Mouse (Mus musculus) forebrain, embryonic 14.5 days (tissue): ENCODE measurements around the gene Slc41a3. TPM values are rescaled to one million over a fixed set of nuclear protein-coding genes. Genes with fewer than 3 reads are reported as not detected.
"Not testable (repeated sequence)": the region's sequence is repeated elsewhere in the genome, so short reads cannot be mapped to it uniquely, and the experiment has no call there.

ENCODE experiments used
- ATAC-seq: fragments of 200-750 bp; cut with Nextera tagmentation; 2 replicates; pipeline ENCODE4 v1.8.0; 2017; ENCODE audit warnings: mild to moderate bottlenecking, moderate library complexity
- DNase-seq: peaks from one replicate; pipeline ENCODE4 v3.0.0-alpha.2; 2015; ENCODE audit warnings: low spot score
- H3K27ac ChIP-seq: fragments of 300-500 bp; sonication (generic); 2 replicates; pipeline ENCODE4 v1.5.1; 2014; ENCODE audit warnings: low read depth, mild to moderate bottlenecking, control low read depth, low read length, moderate library complexity
- H3K27me3 ChIP-seq: fragments of 300-500 bp; sonication (generic); replicated peaks from 2 replicates; pipeline ENCODE4 v1.6.1; 2014; ENCODE audit warnings: low read length, control low read depth, mixed read lengths; ENCODE audit not compliant: control insufficient read depth, insufficient read depth
- H3K36me3 ChIP-seq: fragments of 300-500 bp; sonication (generic); 2 replicates; pipeline ENCODE4 v1.6.1; 2014; ENCODE audit warnings: low read length, control low read depth; ENCODE audit not compliant: control insufficient read depth, insufficient read depth
- H3K4me1 ChIP-seq: fragments of 300-500 bp; sonication (generic); 2 replicates; pipeline ENCODE4 v1.6.1; 2014; ENCODE audit warnings: antibody characterized with exemption, low read length, control low read depth; ENCODE audit not compliant: control insufficient read depth, insufficient read depth
- H3K4me2 ChIP-seq: fragments of 300-500 bp; sonication (generic); 2 replicates; pipeline ENCODE4 v1.6.1; 2014; ENCODE audit warnings: mild to moderate bottlenecking, control low read depth, low read length
- H3K4me3 ChIP-seq: fragments of 300-500 bp; sonication (generic); 2 replicates; pipeline ENCODE4 v1.5.1; 2014; ENCODE audit warnings: low read depth, low read length, control low read depth
- H3K9ac ChIP-seq: fragments of 300-500 bp; sonication (generic); 2 replicates; pipeline ENCODE4 v1.6.1; 2014; ENCODE audit warnings: mild to moderate bottlenecking, low read length, control low read depth, moderate library complexity
- H3K9me3 ChIP-seq: fragments of 300-500 bp; sonication (generic); replicated peaks from 2 replicates; pipeline ENCODE4 v1.6.1; 2016; ENCODE audit warnings: low read length, control low read depth, mixed read lengths; ENCODE audit not compliant: control insufficient read depth
- WGBS: fragments of 180-500 bp; shearing (Covaris S2); extraction: QIAGEN DNeasy Blood & Tissue Kit; methylation state at CpG from one replicate; pipeline ENCODE4 v1.1.7; 2014; 5-methylcytosine and 5-hydroxymethylcytosine counted together
- polyA plus RNA-seq: library from polyadenylated mRNA; unstranded; fragments of >200 nt; fragmentation: Nextera tagmentation; extraction: Ambion mirVana; gene quantifications from 2 replicates; pipeline ENCODE4 v1.2.1, GENCODE M21; 2014

The Slc41a3 gene
- polyA plus RNA-seq, 1 experiment from 2014 or later: 2.1 TPM

GRCm38 (mm10) chr6:90624733-90625132, 20.2 kb downstream of the Slc41a3 start:
- no peak overlapping the region for H3K27ac ChIP-seq
- no peaks in the 10 kb centered on the region for H3K9me3 ChIP-seq
- 77% methylated on average over 11 of the region's 11 CpGs for WGBS
- H3K9ac ChIP-seq: no peak overlapping the region
- H3K36me3 ChIP-seq: no peaks in the 10 kb centered on the region
- H3K4me2 ChIP-seq: no peak overlapping the region
- no peak for ATAC-seq
- no peaks in the 10 kb centered on the region for H3K4me1 ChIP-seq
- no peak overlapping the region for H3K4me3 ChIP-seq
- H3K27me3 ChIP-seq: no peaks in the 10 kb centered on the region
- no peak for DNase-seq

GRCm38 (mm10) chr6:90625207-90625994, 20.9 kb downstream of the Slc41a3 start:
- no peak for ATAC-seq
- 76% methylated on average over 7 of the region's 7 CpGs for WGBS
- Histone ChIP-seq H3K4me1 (no peaks in the 10 kb centered on the region), H3K4me2 (no peak overlapping the region), H3K9ac (no peak overlapping the region), H3K27me3 (no peaks in the 10 kb centered on the region), H3K36me3 (no peaks in the 10 kb centered on the region), H3K27ac (no peak overlapping the region), H3K9me3 (no peaks in the 10 kb centered on the region), H3K4me3 (no peak overlapping the region)
- no peak for DNase-seq

- no peak for ATAC-seq
- 83% methylated on average over 4 of the region's 4 CpGs for WGBS
- Histone ChIP-seq H3K4me2 (no peak overlapping the region), H3K9me3 (no peaks in the 10 kb centered on the region), H3K4me1 (no peaks in the 10 kb centered on the region), H3K36me3 (no peaks in the 10 kb centered on the region), H3K27me3 (no peaks in the 10 kb centered on the region), H3K9ac (no peak overlapping the region), H3K27ac (no peak overlapping the region), H3K4me3 (no peak overlapping the region)
- no peak for DNase-seq
Measured at GRCm38 (mm10) chr6:90627556-90627955, 23.0 kb downstream of the Slc41a3 start.

GRCm38 (mm10) chr6:90629506-90629905, 25.0 kb downstream of the Slc41a3 start:
- Histone ChIP-seq H3K27me3 (no peaks in the 10 kb centered on the region), H3K9ac (no peak overlapping the region), H3K4me1 (no peaks in the 10 kb centered on the region), H3K27ac (no peak overlapping the region), H3K4me2 (no peak overlapping the region), H3K36me3 (no peaks in the 10 kb centered on the region), H3K4me3 (no peak overlapping the region), H3K9me3 (no peaks in the 10 kb centered on the region)
- DNase-seq: no peak
- ATAC-seq: no peak
- 92% methylated on average over 6 of the region's 6 CpGs for WGBS

GRCm38 (mm10) chr6:90630427-90630826, 25.9 kb downstream of the Slc41a3 start:
- no peak for DNase-seq
- no peaks in the 10 kb centered on the region for H3K9me3 ChIP-seq
- H3K4me2 ChIP-seq: no peak overlapping the region
- no peaks in the 10 kb centered on the region for H3K27me3 ChIP-seq
- no peak overlapping the region for H3K4me3 ChIP-seq
- H3K4me1 ChIP-seq: no peaks in the 10 kb centered on the region
- 89% methylated on average over 7 of the region's 7 CpGs for WGBS
- H3K36me3 ChIP-seq: no peaks in the 10 kb centered on the region
- no peak overlapping the region for H3K27ac ChIP-seq
- no peak for ATAC-seq
- no peak overlapping the region for H3K9ac ChIP-seq

GRCm38 (mm10) chr6:90632526-90632925, 28.0 kb downstream of the Slc41a3 start:
- 77% methylated on average over 3 of the region's 3 CpGs for WGBS
- not testable (repeated sequence) for ATAC-seq, H3K4me1 ChIP-seq

GRCm38 (mm10) chr6:90635081-90635480, 30.6 kb downstream of the Slc41a3 start:
- Histone ChIP-seq H3K27me3 (no peaks in the 10 kb centered on the region), H3K27ac (no peak overlapping the region)
- WGBS: 38% methylated on average over 4 of the region's 4 CpGs

More at GRCm38 (mm10) chr6:90632526-90632925, 28.0 kb downstream of the Slc41a3 start:
- H3K4me3 ChIP-seq, H3K9ac ChIP-seq, H3K4me2 ChIP-seq, H3K27me3 ChIP-seq, H3K36me3 ChIP-seq, H3K27ac ChIP-seq, H3K9me3 ChIP-seq: not testable (repeated sequence)
- DNase-seq: peak; percentile 28

GRCm38 (mm10) chr6:90635611-90636010, 31.1 kb downstream of the Slc41a3 start:
- H3K27me3 ChIP-seq: no peaks in the 10 kb centered on the region
- no peak for ATAC-seq
- no peaks in the 10 kb centered on the region for H3K4me1 ChIP-seq
- DNase-seq: no peak
- H3K27ac ChIP-seq: no peak overlapping the region
- H3K36me3 ChIP-seq: no peaks in the 10 kb centered on the region
- WGBS: 67% methylated on average over 3 of the region's 3 CpGs
- H3K4me2 ChIP-seq: no peak overlapping the region
- no peaks in the 10 kb centered on the region for H3K9me3 ChIP-seq
- H3K4me3 ChIP-seq: no peak overlapping the region
- no peak overlapping the region for H3K9ac ChIP-seq

More at GRCm38 (mm10) chr6:90635081-90635480, 30.6 kb downstream of the Slc41a3 start:
- no peaks in the 10 kb centered on the region for H3K4me1 ChIP-seq
- no peak overlapping the region for H3K4me2 ChIP-seq
- H3K9me3 ChIP-seq: no peaks in the 10 kb centered on the region
- H3K9ac ChIP-seq: no peak overlapping the region
- no peaks in the 10 kb centered on the region for H3K36me3 ChIP-seq
- ATAC-seq (no peak), DNase-seq (no peak)
- no peak overlapping the region for H3K4me3 ChIP-seq

GRCm38 (mm10) chr6:90643057-90643456, 38.5 kb downstream of the Slc41a3 start:
- Histone ChIP-seq H3K9ac (no peak overlapping the region), H3K4me2 (no peak overlapping the region), H3K4me1 (no peaks in the 10 kb centered on the region; the same call in 1 of the 2 replicates), H3K4me3 (no peak overlapping the region), H3K36me3 (no peaks in the 10 kb centered on the region), H3K9me3 (no peaks in the 10 kb centered on the region), H3K27ac (no peak overlapping the region), H3K27me3 (no peaks in the 10 kb centered on the region)
- 85% methylated on average over 3 of the region's 3 CpGs for WGBS
- DNase-seq (no peak), ATAC-seq (no peak)
